Mouse (Mus musculus): ENCODE measurements around the gene Ank.

GRCm38 (mm10) chr15:27619683-27620082 lies 153.2 kb downstream of the Ank start:
- TF ChIP-seq CTCF (conservative IDR thresholded peaks at IDR 0.05; ENCODE audit: low read length) (no peak), POU5F1 (IDR thresholded peaks at IDR 0.05; ENCODE audit: borderline replicate concordance, low read length) (no peak), NANOG (IDR thresholded peaks at IDR 0.05; ENCODE audit: borderline replicate concordance, low read length) (no peak)

All from E14TG2a.4 (cell line).